Mouse (Mus musculus) ES-E14 (cell line): Measurements from ENCODE around the gene Trappc10. TPM values are rescaled to one million over a fixed set of nuclear protein-coding genes. Genes with fewer than 3 reads are reported as not detected.
A peak's percentile ranks its signal among the peaks of the same experiment; 100 is the strongest.

Experiments
- DNase-seq: peaks from one replicate; pipeline ENCODE4 v3.0.0-alpha.2; 2013; ENCODE audit warnings: low read depth, low spot score
- H3K27ac ChIP-seq: 2 replicates; pipeline ENCODE4 v1.5.1; 2012; ENCODE audit warnings: low read depth, mild to moderate bottlenecking, low read length, moderate library complexity, mixed read lengths; ENCODE audit not compliant: poor library complexity, insufficient read depth, severe bottlenecking
- H3K36me3 ChIP-seq: 2 replicates; pipeline ENCODE4 v1.6.1; 2012; ENCODE audit warnings: mild to moderate bottlenecking, low read length, moderate library complexity, mixed read lengths; ENCODE audit not compliant: control insufficient read depth, poor library complexity, insufficient read depth, severe bottlenecking
- H3K4me1 ChIP-seq, 2 experiments: fragments of 150-350 bp in 1 of 2; sonication (generic) in 1 of 2; 2 replicates each; pipeline ENCODE4 v1.6.1; 2012; ENCODE audit warnings: low read length in 2 of 2, mild to moderate bottlenecking in 1 of 2, mixed read lengths in 1 of 2; ENCODE audit not compliant: control insufficient read depth in 2 of 2, insufficient read depth in 2 of 2, poor library complexity in 1 of 2
- H3K4me3 ChIP-seq, 2 experiments: fragments of 150-350 bp in 1 of 2; sonication (generic) in 1 of 2; 2 replicates each; pipeline ENCODE4 v1.5.1; 2012; ENCODE audit warnings: low read length in 2 of 2, low read depth in 1 of 2, mild to moderate bottlenecking in 1 of 2, mixed read lengths in 1 of 2; ENCODE audit not compliant: insufficient read depth in 1 of 2, poor library complexity in 1 of 2, severe bottlenecking in 1 of 2
- H3K9ac ChIP-seq: 2 replicates; pipeline ENCODE4 v1.6.1; 2012; ENCODE audit warnings: low read depth, mild to moderate bottlenecking, low read length, mixed read lengths; ENCODE audit not compliant: poor library complexity, insufficient read depth, severe bottlenecking
- H3K9me3 ChIP-seq: fragments of 150-350 bp; sonication (generic); 2 replicates; pipeline ENCODE4 v1.6.1; 2012; ENCODE audit warnings: low read depth, mild to moderate bottlenecking, low read length; ENCODE audit not compliant: control insufficient read depth, insufficient read depth
- CHD2 ChIP-seq: IDR thresholded peaks from 2 replicates; pipeline ENCODE4 v1.6.1; 2014; ENCODE audit warnings: mild to moderate bottlenecking, low read depth, low read length, inconsistent platforms
- HCFC1 ChIP-seq: IDR thresholded peaks from 2 replicates; pipeline ENCODE4 v1.6.1; 2012; ENCODE audit warnings: low read length, inconsistent platforms, borderline replicate concordance; ENCODE audit not compliant: insufficient read depth
- MAFK ChIP-seq: IDR thresholded peaks from 2 replicates; pipeline ENCODE4 v1.6.1; 2014; ENCODE audit warnings: mild to moderate bottlenecking, low read depth, low read length, inconsistent platforms; ENCODE audit not compliant: insufficient read depth
- ZC3H11A ChIP-seq: IDR thresholded peaks from 2 replicates; pipeline ENCODE4 v1.6.1; 2012; ENCODE audit warnings: low read depth, mild to moderate bottlenecking, inconsistent platforms, low read length, borderline replicate concordance
- ZNF384 ChIP-seq: IDR thresholded peaks from 2 replicates; pipeline ENCODE4 v1.6.1; 2012; ENCODE audit warnings: low read depth, low read length, inconsistent platforms
- in situ Hi-C, 2 experiments: fragments of 600-800 bp; cut with MboI; formaldehyde crosslinking; loops; one replicate each; pipeline ENCODE4 v1.15.1; 2025; ENCODE audit warnings: low sequenced_read_pairs in 2 of 2, inconsistent platforms in 1 of 2; ENCODE audit not compliant: unreplicated experiment in 2 of 2
- total RNA-seq: library from RNA; depleted of rRNA; stranded (reverse); fragments of 300-350 nt; gene quantifications from 2 replicates; pipeline ENCODE4 v1.2.3, GENCODE M21; 2012

The Trappc10 gene
- total RNA-seq, 1 experiment: 26.1 TPM

- peak within 1 kb of the TSS; percentile 88 for H3K9ac ChIP-seq
- in situ Hi-C loops: no loop called here
- peaks cover 52% of the 10 kb centered on the region for H3K36me3 ChIP-seq
- H3K27ac ChIP-seq: peak within 1 kb of the TSS; percentile 3; the same call in 1 of the 2 replicates
- peaks cover 5 to 6% of the 10 kb centered on the region in 2 experiments; a peak in 3 of 4 replicates for H3K4me1 ChIP-seq
- peak within 1 kb of the TSS; percentile 94 to 95 for H3K4me3 ChIP-seq
- TF ChIP-seq HCFC1 (peak; percentile 57; the same call in 1 of the 2 replicates), MAFK (no peak), ZC3H11A (no peak), ZNF384 (no peak)
- peak; percentile 91 for DNase-seq
- H3K9me3 ChIP-seq: no peaks in the 10 kb centered on the region
Measured at GRCm38 (mm10) chr10:78184531-78185380, 59.7 kb downstream of the Trappc10 start, which contains the start of gene Pwp2. Gene Pwp2 (minus strand): TSS chr10:78185149.

GRCm38 (mm10) chr10:78183577-78183976 lies 60.9 kb downstream of the Trappc10 start:
- Histone ChIP-seq H3K27ac (no peak overlapping the region), H3K9ac (no peak overlapping the region; the same call in 1 of the 2 replicates), H3K36me3 (peaks cover 57% of the 10 kb centered on the region), H3K4me3 (no peak overlapping the region), H3K9me3 (no peaks in the 10 kb centered on the region), H3K4me1 (peaks cover 5 to 6% of the 10 kb centered on the region in 2 experiments; a peak in 3 of 4 replicates)
- TF ChIP-seq MAFK (0 out of 2 replicates have a peak, but pooled peaks have one; percentile 17), ZC3H11A (no peak)
- DNase-seq: no peak
- in situ Hi-C loops: no loop called here

- no peak overlapping the region for H3K9ac ChIP-seq
- in situ Hi-C loops: no loop called here
- H3K9me3 ChIP-seq: no peaks in the 10 kb centered on the region
- H3K27ac ChIP-seq: no peak overlapping the region
- peaks cover 61% of the 10 kb centered on the region for H3K36me3 ChIP-seq
- TF ChIP-seq CHD2: no peak
- TF ChIP-seq ZNF384: no peak
- no peak for TF ChIP-seq HCFC1
- no peak for TF ChIP-seq ZC3H11A
- TF ChIP-seq MAFK: no peak
- DNase-seq: no peak
- no peak overlapping the region for H3K4me3 ChIP-seq
- peaks cover 5 to 6% of the 10 kb centered on the region in 2 experiments; a peak in 3 of 4 replicates for H3K4me1 ChIP-seq
Measured at GRCm38 (mm10) chr10:78182321-78182720, 62.1 kb downstream of the Trappc10 start.

GRCm38 (mm10) chr10:78174474-78174873 lies 70.0 kb downstream of the Trappc10 start:
- Histone ChIP-seq H3K9ac (no peak overlapping the region), H3K4me1 (peaks cover 0 to 2% of the 10 kb centered on the region in 2 experiments; a peak in 1 of 4 replicates), H3K9me3 (no peaks in the 10 kb centered on the region), H3K4me3 (no peak overlapping the region), H3K36me3 (peaks cover 86% of the 10 kb centered on the region), H3K27ac (no peak overlapping the region)
- no peak for DNase-seq
- TF ChIP-seq CHD2: no peak
- TF ChIP-seq ZC3H11A: no peak
- TF ChIP-seq ZNF384: no peak
- in situ Hi-C loops: no loop called here
